Mouse (Mus musculus) stomach, embryonic 15.5 days (tissue): ENCODE results near the gene Ifna1. TPM values are rescaled to one million over a fixed set of nuclear protein-coding genes. Genes with fewer than 3 reads are reported as not detected.
A peak's percentile ranks its signal among the peaks of the same experiment; 100 is the strongest.

Experiments
- ATAC-seq: fragments of 200-750 bp; cut with Nextera tagmentation; 2 replicates; pipeline ENCODE4 v1.8.0; 2017; ENCODE audit warnings: low read depth, moderate number of reproducible peaks, moderate TSS enrichment; ENCODE audit not compliant: insufficient read depth, low FRiP score
- H3K27ac ChIP-seq: fragments of 300-500 bp; sonication (generic); 2 replicates; pipeline ENCODE4 v1.5.1; 2015; ENCODE audit warnings: mild to moderate bottlenecking, inconsistent platforms
- H3K27me3 ChIP-seq: fragments of 300-500 bp; sonication (generic); replicated peaks from 2 replicates; pipeline ENCODE4 v1.6.1; 2015; ENCODE audit warnings: inconsistent platforms
- H3K36me3 ChIP-seq: fragments of 300-500 bp; sonication (generic); 2 replicates; pipeline ENCODE4 v1.6.1; 2015; ENCODE audit warnings: inconsistent platforms
- H3K4me1 ChIP-seq: fragments of 300-500 bp; sonication (generic); 2 replicates; pipeline ENCODE4 v1.6.1; 2015; ENCODE audit warnings: inconsistent platforms
- H3K4me2 ChIP-seq: fragments of 300-500 bp; sonication (generic); 2 replicates; pipeline ENCODE4 v1.6.1; 2015; ENCODE audit warnings: mild to moderate bottlenecking, inconsistent platforms
- H3K4me3 ChIP-seq: fragments of 300-500 bp; sonication (generic); replicated peaks from 2 replicates; pipeline ENCODE4 v1.5.1; 2015; ENCODE audit warnings: inconsistent platforms
- H3K9ac ChIP-seq: fragments of 300-500 bp; sonication (generic); 2 replicates; pipeline ENCODE4 v1.6.1; 2015; ENCODE audit warnings: inconsistent platforms
- H3K9me3 ChIP-seq: fragments of 300-500 bp; sonication (generic); 2 replicates; pipeline ENCODE4 v1.6.1; 2016; ENCODE audit warnings: inconsistent platforms
- WGBS: fragments of 180-500 bp; shearing (Covaris S2); methylation state at CpG from one replicate; pipeline ENCODE4 v1.1.7; 2015; 5-methylcytosine and 5-hydroxymethylcytosine counted together
- polyA plus RNA-seq: library from polyadenylated mRNA; unstranded; fragments of >200 nt; fragmentation: Nextera tagmentation; extraction: Ambion mirVana; gene quantifications from 2 replicates; pipeline ENCODE4 v1.2.1, GENCODE M21; 2015

Gene Ifna1
- polyA plus RNA-seq, 1 experiment from 2014 or later: not detected

DNA sequence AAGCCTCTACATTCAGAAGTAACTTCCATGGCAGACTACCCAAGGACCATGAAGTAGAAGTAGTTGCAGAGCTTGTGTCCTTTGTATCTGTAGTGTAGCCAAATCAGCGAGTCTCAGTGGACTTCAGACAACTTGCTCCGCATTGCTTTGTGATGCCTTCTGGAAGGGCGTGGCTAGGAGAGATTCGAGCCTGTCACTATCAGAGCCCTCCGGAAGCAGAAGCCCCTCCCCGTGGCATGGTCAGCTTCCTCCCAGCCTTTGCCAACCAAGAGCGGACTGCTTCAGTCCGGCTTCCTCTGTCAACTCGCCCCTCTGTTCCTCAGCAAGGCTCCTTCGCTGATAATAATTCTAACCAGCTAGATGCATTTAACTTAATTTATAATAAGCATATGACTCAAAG, 28.4 kb downstream of the Ifna1 start:
- H3K27ac ChIP-seq: no peak overlapping the region
- H3K9ac ChIP-seq: no peak overlapping the region
- no peak overlapping the region for H3K4me2 ChIP-seq
- no peak for ATAC-seq
- no peaks in the 10 kb centered on the region for H3K27me3 ChIP-seq
- 45% methylated on average over 10 of the region's 10 CpGs for WGBS
- no peak overlapping the region for H3K4me3 ChIP-seq
- no peaks in the 10 kb centered on the region for H3K36me3 ChIP-seq
- no peaks in the 10 kb centered on the region for H3K9me3 ChIP-seq
- H3K4me1 ChIP-seq: 0 out of 2 replicates have a peak, but pooled peaks cover 2% of the 10 kb centered on the region

DNA sequence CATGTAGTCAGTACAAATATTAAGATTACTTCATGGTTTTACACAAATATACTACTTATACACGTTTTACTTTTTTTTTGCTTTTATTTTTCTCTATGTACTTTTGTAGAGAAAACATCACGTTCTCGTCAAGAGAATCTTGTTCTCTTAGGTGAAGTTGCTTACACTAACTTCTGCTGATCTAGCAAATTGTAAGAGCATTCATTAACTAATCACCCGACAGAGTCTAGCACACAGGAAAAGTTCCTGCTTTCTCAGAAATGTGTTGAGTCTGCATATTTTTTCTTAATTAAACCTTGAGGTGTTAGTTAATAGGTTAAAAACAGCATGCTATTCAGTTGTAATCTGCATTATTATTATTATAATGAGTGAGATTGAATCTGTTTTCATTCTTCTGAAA, 28.9 kb downstream of the Ifna1 start:
- Histone ChIP-seq H3K4me2 (no peak overlapping the region), H3K4me1 (0 out of 2 replicates have a peak, but pooled peaks cover 2% of the 10 kb centered on the region), H3K36me3 (no peaks in the 10 kb centered on the region), H3K4me3 (no peak overlapping the region), H3K27me3 (no peaks in the 10 kb centered on the region), H3K9ac (no peak overlapping the region), H3K9me3 (no peaks in the 10 kb centered on the region), H3K27ac (no peak overlapping the region)
- 61% methylated on average over 4 of the region's 4 CpGs for WGBS
- no peak for ATAC-seq

DNA sequence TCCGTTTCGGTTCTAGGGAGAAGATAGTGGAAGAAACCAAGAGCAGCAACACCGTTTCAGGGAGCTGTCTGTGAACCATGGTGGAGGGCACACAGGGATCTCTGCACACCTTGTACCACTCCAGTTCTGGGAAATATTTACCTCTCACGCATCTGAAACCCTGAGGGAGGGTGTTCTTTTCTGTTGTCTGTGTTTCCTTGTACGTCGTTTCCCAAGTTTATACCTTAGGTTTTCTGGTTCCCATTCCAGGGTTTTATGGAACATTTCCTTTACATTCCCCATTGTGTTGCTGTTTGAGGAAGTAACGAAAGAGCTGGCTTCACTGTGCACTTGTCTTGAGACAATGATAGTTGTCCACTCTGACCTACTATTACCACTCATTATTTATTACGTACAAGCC, 30.2 kb downstream of the Ifna1 start, which contains the start of gene Ifne:
Gene Ifne, minus strand, starts transcription at position 101 of the 400 bp plus-strand sequence.
- WGBS: 86% methylated on average over 8 of the region's 8 CpGs
- Histone ChIP-seq H3K4me1 (0 out of 2 replicates have a peak, but pooled peaks cover 2% of the 10 kb centered on the region), H3K36me3 (no peaks in the 10 kb centered on the region), H3K4me2 (no peak within 1 kb of the TSS), H3K9me3 (no peaks in the 10 kb centered on the region), H3K9ac (no peak within 1 kb of the TSS), H3K27me3 (no peaks in the 10 kb centered on the region), H3K27ac (no peak within 1 kb of the TSS), H3K4me3 (no peak within 1 kb of the TSS)
- no peak for ATAC-seq

DNA sequence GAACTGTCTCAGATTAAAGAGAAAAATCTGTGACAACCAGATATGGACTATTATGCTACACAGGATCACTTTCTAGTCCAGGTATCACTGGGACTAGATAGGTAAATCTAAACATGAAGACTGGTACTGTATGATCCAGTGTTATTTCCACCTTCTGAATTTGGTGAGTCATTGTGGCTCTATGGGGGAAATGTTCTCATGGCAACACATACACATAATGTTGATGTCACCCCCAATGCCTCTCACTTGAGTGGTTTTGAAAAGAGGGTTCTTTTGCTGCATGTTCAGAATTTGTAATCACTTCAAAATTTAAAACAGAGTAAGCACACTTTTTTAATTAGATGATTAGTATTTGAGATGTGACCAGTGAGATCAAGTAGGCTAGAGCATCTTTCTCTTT, 38.3 kb downstream of the Ifna1 start:
- H3K36me3 ChIP-seq: no peaks in the 10 kb centered on the region
- H3K9ac ChIP-seq: no peak overlapping the region
- no peaks in the 10 kb centered on the region for H3K27me3 ChIP-seq
- ATAC-seq: no peak
- H3K27ac ChIP-seq: no peak overlapping the region
- H3K4me1 ChIP-seq: no peaks in the 10 kb centered on the region
- no peak overlapping the region for H3K4me3 ChIP-seq
- H3K9me3 ChIP-seq: no peaks in the 10 kb centered on the region
- no peak overlapping the region for H3K4me2 ChIP-seq

DNA sequence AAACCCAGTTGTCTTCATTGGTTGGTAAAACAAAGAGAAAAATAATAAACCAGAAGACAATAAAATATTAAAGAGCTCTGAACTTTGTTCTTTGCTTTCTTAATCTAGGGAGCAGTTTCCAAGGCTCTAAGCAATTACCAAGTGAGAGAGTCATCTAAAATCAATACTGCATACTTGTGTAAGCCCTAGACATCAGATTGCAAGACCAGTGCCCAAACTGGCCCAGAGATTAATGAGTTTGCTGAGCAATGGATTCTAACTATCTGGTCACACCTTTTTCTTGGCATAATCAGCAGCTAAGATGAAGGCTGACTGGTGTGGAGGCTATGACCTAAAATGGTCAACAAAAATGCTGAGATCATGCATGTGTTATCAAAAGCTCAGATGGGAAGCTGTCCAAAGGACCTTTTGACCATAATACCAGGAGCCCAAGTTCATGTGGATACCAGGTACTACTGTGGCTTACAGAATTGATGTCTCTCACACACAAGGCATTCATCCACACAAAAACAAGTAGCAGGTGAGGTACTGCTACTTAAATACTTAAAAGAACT, 43.4 kb downstream of the Ifna1 start:
- H3K4me1 ChIP-seq: no peaks in the 10 kb centered on the region
- no peak overlapping the region for H3K4me3 ChIP-seq
- no peaks in the 10 kb centered on the region for H3K36me3 ChIP-seq
- no peak overlapping the region for H3K4me2 ChIP-seq
- H3K27ac ChIP-seq: no peak overlapping the region
- peak; percentile 60 for ATAC-seq
- no peaks in the 10 kb centered on the region for H3K9me3 ChIP-seq
- no peaks in the 10 kb centered on the region for H3K27me3 ChIP-seq
- H3K9ac ChIP-seq: no peak overlapping the region

Other genes starting within 250 kb of the Ifna1 start
- not detected in 2 replicates for gene Ifna12, start 246.7 kb upstream of the Ifna1 start, polyA plus RNA-seq
- gene C87499, start 215.7 kb upstream of the Ifna1 start, polyA plus RNA-seq: not detected in 2 replicates
- gene Ifna13, start 205.6 kb upstream of the Ifna1 start, polyA plus RNA-seq: not detected in 2 replicates
- not detected in 2 replicates for gene Ifna16, start 173.2 kb upstream of the Ifna1 start, polyA plus RNA-seq
- gene Ifna2, start 166.2 kb upstream of the Ifna1 start, polyA plus RNA-seq: not detected in 2 replicates
- not detected in 2 replicates for gene Ifnab, start 158.7 kb upstream of the Ifna1 start, polyA plus RNA-seq
- gene Gm26566, start 128.3 kb upstream of the Ifna1 start, polyA plus RNA-seq: 0.49 and 1.0 TPM in 2 replicates
- 87.8 and 88.8 TPM in 2 replicates for gene Klhl9, start 127.6 kb upstream of the Ifna1 start, polyA plus RNA-seq
- not detected in 2 replicates for gene Gm13271, start 95.2 kb upstream of the Ifna1 start, polyA plus RNA-seq
- gene Gm13283, start 90.0 kb upstream of the Ifna1 start, polyA plus RNA-seq: 0.23 and 0.33 TPM in 2 replicates
- gene Gm13290, start 76.3 kb upstream of the Ifna1 start, polyA plus RNA-seq: 0.30 and 0.70 TPM in 2 replicates
- gene Gm13289, start 73.2 kb upstream of the Ifna1 start, polyA plus RNA-seq: not detected in 2 replicates
- 0.35 TPM in 1 of 2 replicates, not detected in the other for gene Gm13272, start 70.2 kb upstream of the Ifna1 start, polyA plus RNA-seq
- 0.30 and 0.41 TPM in 2 replicates for gene Ifnz, start 68.0 kb upstream of the Ifna1 start, polyA plus RNA-seq
- not detected in 2 replicates for gene Gm13276, start 64.4 kb upstream of the Ifna1 start, polyA plus RNA-seq
- gene Gm13277, start 61.5 kb upstream of the Ifna1 start, polyA plus RNA-seq: not detected in 2 replicates
- not detected in 2 replicates for gene Gm13278, start 58.5 kb upstream of the Ifna1 start, polyA plus RNA-seq
- gene Gm13275, start 55.6 kb upstream of the Ifna1 start, polyA plus RNA-seq: not detected in 2 replicates
- not detected in 2 replicates for gene Gm13279, start 52.7 kb upstream of the Ifna1 start, polyA plus RNA-seq
- gene Gm13285, start 50.4 kb upstream of the Ifna1 start, polyA plus RNA-seq: 0.94 and 1.3 TPM in 2 replicates
- gene Gm13287, start 46.8 kb upstream of the Ifna1 start, polyA plus RNA-seq: 0.41 TPM in 1 of 2 replicates, not detected in the other
- not detected in 2 replicates for gene Gm13288, start 44.6 kb upstream of the Ifna1 start, polyA plus RNA-seq
- not detected in 2 replicates for gene Ifna7, start 33.9 kb upstream of the Ifna1 start, polyA plus RNA-seq
- gene Ifna11, start 30.1 kb upstream of the Ifna1 start, polyA plus RNA-seq: not detected in 2 replicates
- gene Ifna6, start 22.7 kb upstream of the Ifna1 start, polyA plus RNA-seq: not detected in 2 replicates
- gene Ifna5, start 14.6 kb upstream of the Ifna1 start, polyA plus RNA-seq: not detected in 2 replicates
- not detected in 2 replicates for gene Ifna4, start 8.2 kb upstream of the Ifna1 start, polyA plus RNA-seq
- gene Ifne, start 30.1 kb downstream of the Ifna1 start, polyA plus RNA-seq: not detected in 2 replicates